Mouse (Mus musculus): Measurements from ENCODE around the gene Sectm1a. TPM values are rescaled to one million over a fixed set of nuclear protein-coding genes. Genes with fewer than 3 reads are reported as not detected.
A peak's percentile ranks its signal among the peaks of the same experiment; 100 is the strongest.

The Sectm1a gene
- polyA plus RNA-seq, 1 experiment = not detected

DNA sequence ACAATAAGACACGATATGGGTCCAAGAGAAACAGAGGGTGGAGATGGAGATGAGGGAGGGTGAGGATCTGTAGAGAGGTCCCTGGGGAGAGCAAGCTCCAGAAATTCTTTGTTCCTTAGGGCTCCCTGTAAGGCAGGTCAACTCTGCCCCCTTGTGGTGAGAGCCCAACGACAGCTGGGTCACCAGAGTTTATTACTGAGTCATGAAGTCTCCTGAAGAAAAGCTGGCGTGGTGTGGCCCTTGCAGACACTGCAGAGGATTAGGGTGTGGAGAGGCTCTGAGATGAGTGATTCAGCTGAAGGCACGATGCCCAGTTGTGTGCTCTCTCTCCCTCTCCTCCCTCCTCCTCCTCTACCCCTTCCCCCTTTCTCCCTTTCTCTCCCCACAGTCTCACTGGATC lies 39.8 kb downstream of the Sectm1a start:
- no peak for TF ChIP-seq POLR2A (IDR thresholded peaks at IDR 0.05; ENCODE audit: extremely low read depth, insufficient read depth, low read length)
- TF ChIP-seq CTCF (IDR thresholded peaks at IDR 0.05; ENCODE audit: extremely low read depth, insufficient read depth, low read length) = peak; percentile 84
- Histone ChIP-seq H3K4me3 (ENCODE audit: insufficient read depth, low read length) (no peak overlapping the region), H3K4me1 (ENCODE audit: control insufficient read depth, insufficient read depth, low read length) (peaks cover 4% of the 10 kb centered on the region), H3K27ac (ENCODE audit: insufficient read depth, low read length) (no peak overlapping the region)

DNA sequence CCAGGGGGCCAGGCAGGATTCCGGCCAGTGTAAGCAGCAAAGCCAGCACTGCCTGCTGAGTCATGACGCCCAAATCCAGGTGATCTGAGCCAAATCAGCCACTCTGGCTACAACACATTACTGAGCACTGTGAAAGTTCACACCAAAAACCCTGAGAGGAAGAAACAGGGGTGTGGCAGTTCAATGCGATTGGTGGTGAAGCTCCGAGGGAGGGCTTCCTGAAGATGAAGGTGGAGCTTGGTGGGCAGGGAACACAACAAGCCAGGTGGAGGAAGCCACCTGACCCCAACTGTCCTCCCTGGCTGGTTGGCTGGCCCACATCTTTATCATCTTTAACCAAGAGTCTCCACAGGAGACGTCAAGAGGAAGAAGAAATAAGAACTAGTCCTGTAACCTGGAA lies 41.7 kb downstream of the Sectm1a start, which contains the start of gene Cd7:
Cd7 (minus strand) TSS at position 117 of the 400 bp plus-strand sequence.
- peak within 1 kb of the TSS; percentile 54; the same call in 1 of the 2 replicates for H3K27ac ChIP-seq (ENCODE audit: insufficient read depth, low read length)

DNA sequence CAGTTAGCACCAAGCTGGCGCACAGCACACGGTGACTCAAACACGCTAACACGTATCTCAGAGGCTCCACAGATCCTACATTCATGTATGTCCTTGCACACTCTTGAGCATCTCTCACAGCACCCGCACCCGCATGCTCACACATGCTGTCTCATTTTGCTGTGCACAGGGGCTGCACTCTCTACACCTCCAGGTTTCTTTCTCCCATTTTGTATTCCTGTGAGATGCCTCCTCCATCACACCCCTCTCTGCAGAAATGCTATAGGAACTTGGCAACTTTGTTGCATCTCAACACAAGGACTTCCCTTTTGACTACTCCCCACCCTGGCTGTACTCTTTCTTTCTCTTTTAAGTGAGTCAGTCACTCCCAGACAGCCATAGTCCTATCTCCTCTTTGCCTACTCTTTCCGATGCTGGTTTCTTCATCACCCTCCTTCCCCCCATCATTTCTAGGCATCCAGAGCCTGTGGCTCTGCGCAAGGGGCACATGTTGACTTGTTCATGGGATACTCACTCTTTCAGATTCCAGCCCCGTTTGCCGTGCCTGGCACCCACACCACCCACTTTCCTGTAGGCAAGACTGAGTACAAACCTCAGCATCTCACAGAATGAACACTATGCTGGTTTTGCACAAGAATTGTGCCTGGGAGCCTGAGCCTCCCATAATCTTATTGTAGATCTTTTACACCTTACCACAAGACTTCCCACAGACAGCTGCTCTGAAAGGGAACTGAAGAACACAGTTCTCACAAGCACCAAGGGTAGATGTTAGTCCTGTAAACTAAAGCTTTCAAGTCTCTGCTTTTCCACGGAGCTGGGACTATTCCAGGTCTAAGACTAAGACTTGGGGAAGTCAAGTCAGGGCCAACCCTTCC lies 42.4 kb downstream of the Sectm1a start:
- TF ChIP-seq POLR2A (IDR thresholded peaks at IDR 0.05; ENCODE audit: extremely low read depth, insufficient read depth, low read length) (no peak), CTCF (IDR thresholded peaks at IDR 0.05; ENCODE audit: extremely low read depth, insufficient read depth, low read length) (no peak)

More for the DNA sequence above, 41.7 kb downstream of the Sectm1a start, which contains the start of gene Cd7:
- H3K4me3 ChIP-seq (ENCODE audit: insufficient read depth, low read length) = no peak within 1 kb of the TSS
- peaks cover 4% of the 10 kb centered on the region for H3K4me1 ChIP-seq (ENCODE audit: control insufficient read depth, insufficient read depth, low read length)
- TF ChIP-seq CTCF (IDR thresholded peaks at IDR 0.05; ENCODE audit: extremely low read depth, insufficient read depth, low read length) = no peak
- no peak for TF ChIP-seq POLR2A (IDR thresholded peaks at IDR 0.05; ENCODE audit: extremely low read depth, insufficient read depth, low read length)

DNA sequence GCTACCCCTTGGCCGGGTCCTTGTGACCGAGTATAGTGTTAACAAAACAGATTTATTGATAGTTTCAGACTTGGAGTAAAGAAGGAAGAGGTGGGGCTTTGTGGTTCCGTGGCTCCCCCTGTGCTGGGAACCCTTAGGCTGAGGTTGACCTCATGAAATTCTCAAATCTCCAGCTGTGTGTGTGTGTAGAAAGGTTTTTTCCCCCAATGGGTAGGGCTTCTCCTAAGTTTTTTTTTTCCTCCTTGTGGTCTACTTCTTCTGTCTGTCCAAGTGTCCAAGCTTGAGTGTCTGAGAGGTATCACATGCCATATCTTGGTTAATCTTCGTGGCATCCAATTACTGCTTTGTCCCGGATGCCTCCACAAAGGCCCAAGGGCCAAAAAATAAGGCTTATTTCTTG lies 47.9 kb downstream of the Sectm1a start:
- Histone ChIP-seq H3K27ac (ENCODE audit: insufficient read depth, low read length) (no peak overlapping the region), H3K4me3 (ENCODE audit: insufficient read depth, low read length) (no peak overlapping the region), H3K4me1 (ENCODE audit: control insufficient read depth, insufficient read depth, low read length) (no peaks in the 10 kb centered on the region)
- TF ChIP-seq POLR2A (IDR thresholded peaks at IDR 0.05; ENCODE audit: extremely low read depth, insufficient read depth, low read length) (no peak), CTCF (IDR thresholded peaks at IDR 0.05; ENCODE audit: extremely low read depth, insufficient read depth, low read length) (no peak)

More for the DNA sequence above, 42.4 kb downstream of the Sectm1a start:
- Histone ChIP-seq H3K4me1 (ENCODE audit: control insufficient read depth, insufficient read depth, low read length) (peaks cover 4% of the 10 kb centered on the region), H3K27ac (ENCODE audit: insufficient read depth, low read length) (peak overlapping the region; percentile 54; the same call in 1 of the 2 replicates), H3K4me3 (ENCODE audit: insufficient read depth, low read length) (no peak overlapping the region)

DNA sequence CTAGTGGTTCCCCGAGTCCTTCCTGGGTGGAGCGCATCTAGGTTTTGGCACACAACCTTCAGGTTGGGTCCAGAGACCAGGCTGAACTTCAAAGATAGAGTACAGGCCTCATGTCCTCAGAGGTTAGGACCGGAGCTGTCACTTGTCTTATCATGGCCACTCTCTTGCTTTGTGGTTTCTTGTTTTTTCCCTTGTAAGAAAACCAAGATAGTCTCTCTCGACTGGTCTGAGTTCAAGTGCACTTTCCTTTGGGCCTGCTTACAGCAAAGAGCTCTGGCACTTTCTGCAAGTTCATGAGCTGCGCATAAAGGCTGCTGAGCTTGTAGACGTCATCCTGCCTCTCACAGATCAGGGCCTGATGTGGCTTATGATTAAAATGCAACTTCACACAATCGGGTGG lies 53.8 kb downstream of the Sectm1a start:
- Histone ChIP-seq H3K27ac (ENCODE audit: insufficient read depth, low read length) (no peak overlapping the region), H3K4me1 (ENCODE audit: control insufficient read depth, insufficient read depth, low read length) (no peaks in the 10 kb centered on the region), H3K4me3 (ENCODE audit: insufficient read depth, low read length) (no peak overlapping the region)
- TF ChIP-seq CTCF (IDR thresholded peaks at IDR 0.05; ENCODE audit: extremely low read depth, insufficient read depth, low read length) (no peak), POLR2A (IDR thresholded peaks at IDR 0.05; ENCODE audit: extremely low read depth, insufficient read depth, low read length) (no peak)

DNA sequence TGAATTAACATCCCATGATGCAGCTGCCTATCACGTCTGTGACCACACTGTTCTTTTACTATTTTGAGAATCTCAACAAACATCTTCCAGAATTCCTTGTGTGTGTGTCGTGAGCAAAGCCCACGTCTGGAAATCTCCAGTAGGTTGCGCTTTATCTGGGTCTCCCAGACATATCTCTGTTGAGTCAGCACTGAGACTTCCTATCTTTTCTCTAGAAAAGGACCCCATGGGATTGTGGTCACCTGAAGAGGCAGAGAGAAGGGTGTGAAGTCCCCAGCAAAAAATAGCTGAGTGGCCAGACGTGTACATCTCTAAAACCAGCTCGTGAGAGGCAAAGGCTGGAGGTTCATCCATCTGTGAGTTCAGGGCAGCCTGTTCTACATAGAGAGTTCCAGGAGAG lies 56.9 kb downstream of the Sectm1a start:
- no peak overlapping the region for H3K4me3 ChIP-seq (ENCODE audit: insufficient read depth, low read length)
- H3K4me1 ChIP-seq (ENCODE audit: control insufficient read depth, insufficient read depth, low read length) = no peaks in the 10 kb centered on the region
- TF ChIP-seq POLR2A (IDR thresholded peaks at IDR 0.05; ENCODE audit: extremely low read depth, insufficient read depth, low read length) (no peak), CTCF (IDR thresholded peaks at IDR 0.05; ENCODE audit: extremely low read depth, insufficient read depth, low read length) (no peak)
- H3K27ac ChIP-seq (ENCODE audit: insufficient read depth, low read length) = no peak overlapping the region

DNA sequence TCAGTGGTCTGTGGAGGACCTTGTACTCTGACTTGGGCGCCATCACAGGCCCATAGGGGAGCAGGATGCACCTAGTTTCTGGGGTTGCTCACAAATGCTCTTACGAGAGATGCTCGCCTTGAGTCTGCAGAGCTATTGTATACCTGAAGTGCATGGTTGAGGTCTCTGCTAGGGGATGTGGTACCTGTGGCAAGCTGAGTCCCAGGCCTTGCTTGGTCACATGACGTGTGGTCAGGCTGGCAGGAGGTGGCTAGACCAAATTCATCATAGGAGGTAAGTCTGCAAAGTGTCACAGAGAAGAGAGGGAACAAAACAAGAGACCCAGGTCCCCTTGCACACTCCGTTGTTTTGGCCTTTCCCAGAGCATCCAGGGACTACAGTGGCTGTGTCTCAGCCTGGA lies 61.5 kb downstream of the Sectm1a start:
- Histone ChIP-seq H3K4me3 (ENCODE audit: insufficient read depth, low read length) (no peak overlapping the region), H3K4me1 (ENCODE audit: control insufficient read depth, insufficient read depth, low read length) (peaks cover 2% of the 10 kb centered on the region; the same call in 1 of the 2 replicates), H3K27ac (ENCODE audit: insufficient read depth, low read length) (no peak overlapping the region)
- TF ChIP-seq CTCF (IDR thresholded peaks at IDR 0.05; ENCODE audit: extremely low read depth, insufficient read depth, low read length) = no peak
- no peak for TF ChIP-seq POLR2A (IDR thresholded peaks at IDR 0.05; ENCODE audit: extremely low read depth, insufficient read depth, low read length)

DNA sequence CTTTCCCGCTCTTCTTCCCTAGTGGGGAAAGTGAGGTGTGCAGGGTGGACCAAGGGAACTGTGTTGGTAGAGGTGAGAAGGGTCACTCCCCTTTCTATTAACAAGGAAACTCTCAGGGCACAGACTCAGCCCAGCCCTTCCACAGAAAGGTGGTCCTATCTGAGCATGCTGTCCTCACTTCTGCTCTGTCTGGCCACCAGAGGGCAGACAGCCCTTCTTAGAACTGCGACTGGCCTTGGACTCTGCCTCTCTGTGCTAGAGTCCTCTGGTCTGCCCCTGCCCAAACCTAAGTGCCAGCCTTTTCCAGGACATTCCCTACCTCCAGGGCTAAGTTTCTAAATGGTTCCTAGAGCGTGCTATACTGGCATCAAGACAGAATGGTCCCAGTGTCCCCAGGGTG lies 63.3 kb downstream of the Sectm1a start:
- TF ChIP-seq POLR2A (IDR thresholded peaks at IDR 0.05; ENCODE audit: extremely low read depth, insufficient read depth, low read length) (no peak), CTCF (IDR thresholded peaks at IDR 0.05; ENCODE audit: extremely low read depth, insufficient read depth, low read length) (peak; percentile 77)
- Histone ChIP-seq H3K27ac (ENCODE audit: insufficient read depth, low read length) (no peak overlapping the region), H3K4me3 (ENCODE audit: insufficient read depth, low read length) (no peak overlapping the region), H3K4me1 (ENCODE audit: control insufficient read depth, insufficient read depth, low read length) (peaks cover 2% of the 10 kb centered on the region; the same call in 1 of the 2 replicates)

Other genes starting within 250 kb of the Sectm1a start
- 11.0 and 13.1 TPM in 2 replicates for gene Ccdc57, start 148.3 kb downstream of the Sectm1a start, polyA plus RNA-seq (2012; rRNA removed)
- 6.1 and 7.1 TPM in 2 replicates for gene Slc16a3, start 132.7 kb downstream of the Sectm1a start, polyA plus RNA-seq (2012; rRNA removed)
- 108 and 110 TPM in 2 replicates for gene Csnk1d, start 89.9 kb downstream of the Sectm1a start, polyA plus RNA-seq (2012; rRNA removed)
- 3.4 and 3.8 TPM in 2 replicates for gene Cd7, start 41.8 kb downstream of the Sectm1a start, polyA plus RNA-seq (2012; rRNA removed)
- gene Sectm1b, start 17.7 kb downstream of the Sectm1a start, polyA plus RNA-seq (2012; rRNA removed) = not detected in 2 replicates
- gene Tex19.2, start 37.5 kb upstream of the Sectm1a start, polyA plus RNA-seq (2012; rRNA removed) = not detected in 2 replicates
- gene Tex19.1, start 64.9 kb upstream of the Sectm1a start, polyA plus RNA-seq (2012; rRNA removed) = not detected in 2 replicates
- 0.17 and 0.19 TPM in 2 replicates for gene Uts2r, start 79.1 kb upstream of the Sectm1a start, polyA plus RNA-seq (2012; rRNA removed)
- 69.9 and 70.0 TPM in 2 replicates for gene Hexdc, start 123.2 kb upstream of the Sectm1a start, polyA plus RNA-seq (2012; rRNA removed)
- gene Ogfod3, start 123.5 kb upstream of the Sectm1a start, polyA plus RNA-seq (2012; rRNA removed) = 6.2 and 7.8 TPM in 2 replicates
- gene Cybc1, start 148.1 kb upstream of the Sectm1a start, polyA plus RNA-seq (2012; rRNA removed) = 25.9 and 27.5 TPM in 2 replicates
- gene Narf, start 156.0 kb upstream of the Sectm1a start, polyA plus RNA-seq (2012; rRNA removed) = 43.1 and 43.3 TPM in 2 replicates
- gene Foxk2, start 178.8 kb upstream of the Sectm1a start, polyA plus RNA-seq (2012; rRNA removed) = 51.7 and 53.3 TPM in 2 replicates

Data from cortical plate, adult 2 months (tissue).